ENCODE assay signal across 2 mouse cellular contexts in genomic region chr12:17552420-17552819, GRCm38 (mm10).
A peak's percentile ranks its signal among the peaks of the same experiment; 100 is the strongest.
TF ChIP-seq lines count a peak whose summit lies in the region.

No protein-coding gene starts in this region.

TF ChIP-seq in CH12.LX, 34 proteins besides CTCF, POLR2A, EP300 and RAD21:
- no peak for TF ChIP-seq MEF2A (IDR thresholded peaks at IDR 0.05; ENCODE audit: borderline replicate concordance, low read depth, low read length)
- TF ChIP-seq SIN3A (IDR thresholded peaks at IDR 0.05; ENCODE audit: low read length) = no peak
- TF ChIP-seq MAFK (IDR thresholded peaks at IDR 0.05; ENCODE audit: insufficient replicate concordance, low read length) = no peak
- peak; percentile 45; the same call in 1 of the 2 replicates for TF ChIP-seq CHD2 (IDR thresholded peaks at IDR 0.05; ENCODE audit: low read length)
- TF ChIP-seq NELFE (IDR thresholded peaks at IDR 0.05; ENCODE audit: low read depth, low read length) = no peak
- peak; percentile 46; the same call in 1 of the 2 replicates for TF ChIP-seq MXI1 (IDR thresholded peaks at IDR 0.05; ENCODE audit: low read depth, low read length)
- peak; percentile 96 for TF ChIP-seq POLR2AphosphoS2 (IDR thresholded peaks at IDR 0.05; ENCODE audit: low read depth, low read length)
- peak; percentile 56; the same call in 1 of the 2 replicates for TF ChIP-seq RCOR1 (conservative IDR thresholded peaks at IDR 0.05; ENCODE audit: low read depth, low read length)
- no peak for TF ChIP-seq ETS1 (conservative IDR thresholded peaks at IDR 0.05; ENCODE audit: low read depth, low read length)
- no peak for TF ChIP-seq ZNF384 (IDR thresholded peaks at IDR 0.05; ENCODE audit: low read depth, low read length)
- no peak for TF ChIP-seq KAT2A (IDR thresholded peaks at IDR 0.05; ENCODE audit: insufficient replicate concordance, low read length)
- peak; percentile 64 for TF ChIP-seq ZMIZ1 (IDR thresholded peaks at IDR 0.05; ENCODE audit: low read depth, low read length)
- TF ChIP-seq MAZ (IDR thresholded peaks at IDR 0.05; ENCODE audit: low read depth, low read length) = no peak
- TF ChIP-seq USF2 (conservative IDR thresholded peaks at IDR 0.05; ENCODE audit: low read depth, low read length) = no peak

TF ChIP-seq in MEL, 35 proteins besides CTCF, POLR2A, EP300 and RAD21:
- TF ChIP-seq HCFC1 (IDR thresholded peaks at IDR 0.05; ENCODE audit: low read depth, low read length) (no peak), GATA1 (IDR thresholded peaks at IDR 0.05; ENCODE audit: low read depth, low read length) (no peak), TCF12 (IDR thresholded peaks at IDR 0.05; ENCODE audit: low read depth, low read length) (no peak)
TF ChIP-seq in MEL: peak in this region for 0.
